Mouse (Mus musculus): ENCODE measurements around the gene Eng. TPM values are rescaled to one million over a fixed set of nuclear protein-coding genes. Genes with fewer than 3 reads are reported as not detected.

The Eng gene
- polyA plus RNA-seq, 1 experiment from 2014 or later: 82.1 TPM

- H3K36me3 ChIP-seq: peaks cover 51% of the 10 kb centered on the region
- ATAC-seq (replicated peaks; ENCODE audit: low FRiP score): no peak
- no peaks in the 10 kb centered on the region; the same call in 1 of the 2 replicates for H3K9me3 ChIP-seq (replicated peaks)
- no peak overlapping the region for H3K4me3 ChIP-seq (replicated peaks)
- H3K4me2 ChIP-seq: no peak overlapping the region
- H3K27me3 ChIP-seq: no peaks in the 10 kb centered on the region
- 72% methylated on average over 9 of the region's 9 CpGs for WGBS
- no peak overlapping the region for H3K9ac ChIP-seq
- H3K27ac ChIP-seq: no peak overlapping the region
- 0 out of 2 replicates have a peak, but pooled peaks cover 5% of the 10 kb centered on the region for H3K4me1 ChIP-seq
Measured at GRCm38 (mm10) chr2:32671907-32672595, 25.7 kb downstream of the Eng start.

GRCm38 (mm10) chr2:32673176-32673917, 27.0 kb downstream of the Eng start:
- no peaks in the 10 kb centered on the region for H3K27me3 ChIP-seq
- H3K4me3 ChIP-seq (replicated peaks): no peak overlapping the region
- ATAC-seq (replicated peaks; ENCODE audit: low FRiP score): 0 out of 2 replicates have a peak, but pooled peaks have one; percentile 26
- H3K9me3 ChIP-seq (replicated peaks): no peaks in the 10 kb centered on the region; the same call in 1 of the 2 replicates
- 70% methylated on average over 16 of the region's 16 CpGs for WGBS
- no peak overlapping the region for H3K9ac ChIP-seq
- H3K4me1 ChIP-seq: 0 out of 2 replicates have a peak, but pooled peaks cover 2% of the 10 kb centered on the region
- H3K4me2 ChIP-seq: no peak overlapping the region
- no peak overlapping the region for H3K27ac ChIP-seq
- H3K36me3 ChIP-seq: peaks cover 58% of the 10 kb centered on the region

GRCm38 (mm10) chr2:32676821-32677220, 30.4 kb downstream of the Eng start:
- H3K4me1 ChIP-seq: peaks cover 15% of the 10 kb centered on the region
- no peak overlapping the region for H3K4me2 ChIP-seq
- no peak overlapping the region for H3K4me3 ChIP-seq (replicated peaks)
- no peaks in the 10 kb centered on the region for H3K27me3 ChIP-seq
- ATAC-seq (replicated peaks; ENCODE audit: low FRiP score): no peak
- H3K9me3 ChIP-seq (replicated peaks): no peaks in the 10 kb centered on the region; the same call in 1 of the 2 replicates
- 90% methylated on average over 3 of the region's 3 CpGs for WGBS
- no peak overlapping the region for H3K9ac ChIP-seq
- H3K36me3 ChIP-seq: peaks cover 54% of the 10 kb centered on the region
- H3K27ac ChIP-seq: no peak overlapping the region

GRCm38 (mm10) chr2:32677683-32678082, 31.3 kb downstream of the Eng start:
- ATAC-seq (replicated peaks; ENCODE audit: low FRiP score): no peak
- 84% methylated on average over 7 of the region's 7 CpGs for WGBS
- no peaks in the 10 kb centered on the region for H3K27me3 ChIP-seq
- peaks cover 18% of the 10 kb centered on the region for H3K4me1 ChIP-seq
- H3K9ac ChIP-seq: no peak overlapping the region
- no peak overlapping the region for H3K4me3 ChIP-seq (replicated peaks)
- no peak overlapping the region for H3K4me2 ChIP-seq
- peaks cover 60% of the 10 kb centered on the region for H3K36me3 ChIP-seq
- no peak overlapping the region for H3K27ac ChIP-seq
- no peaks in the 10 kb centered on the region; the same call in 1 of the 2 replicates for H3K9me3 ChIP-seq (replicated peaks)

- H3K9ac ChIP-seq: no peak overlapping the region
- H3K36me3 ChIP-seq: peaks cover 66% of the 10 kb centered on the region
- no peak overlapping the region for H3K4me3 ChIP-seq (replicated peaks)
- no peak overlapping the region for H3K4me2 ChIP-seq
- no peaks in the 10 kb centered on the region for H3K27me3 ChIP-seq
- peak overlapping the region; percentile 20; the same call in 1 of the 2 replicates for H3K27ac ChIP-seq
- 29% methylated on average over 7 of the region's 7 CpGs for WGBS
- no peaks in the 10 kb centered on the region; the same call in 1 of the 2 replicates for H3K9me3 ChIP-seq (replicated peaks)
- ATAC-seq (replicated peaks; ENCODE audit: low FRiP score): no peak
- H3K4me1 ChIP-seq: peaks cover 15% of the 10 kb centered on the region
Measured at GRCm38 (mm10) chr2:32680051-32680451, 33.7 kb downstream of the Eng start.

GRCm38 (mm10) chr2:32680961-32681650, 34.7 kb downstream of the Eng start:
- Histone ChIP-seq H3K36me3 (peaks cover 66% of the 10 kb centered on the region), H3K9ac (no peak overlapping the region), H3K4me2 (no peak overlapping the region), H3K4me3 (replicated peaks) (no peak overlapping the region), H3K4me1 (peaks cover 15% of the 10 kb centered on the region), H3K27ac (no peak overlapping the region), H3K27me3 (no peaks in the 10 kb centered on the region), H3K9me3 (replicated peaks) (no peaks in the 10 kb centered on the region; the same call in 1 of the 2 replicates)
- WGBS: 85% methylated on average over 19 of the region's 19 CpGs
- 0 out of 2 replicates have a peak, but pooled peaks have one; percentile 14 for ATAC-seq (replicated peaks; ENCODE audit: low FRiP score)

GRCm38 (mm10) chr2:32681754-32682153, 35.4 kb downstream of the Eng start:
- H3K4me2 ChIP-seq: no peak overlapping the region
- WGBS: 69% methylated on average over 6 of the region's 6 CpGs
- no peak overlapping the region for H3K4me3 ChIP-seq (replicated peaks)
- no peak for ATAC-seq (replicated peaks; ENCODE audit: low FRiP score)
- H3K27me3 ChIP-seq: no peaks in the 10 kb centered on the region
- H3K9ac ChIP-seq: no peak overlapping the region
- no peak overlapping the region for H3K27ac ChIP-seq
- peaks cover 69% of the 10 kb centered on the region for H3K36me3 ChIP-seq
- no peaks in the 10 kb centered on the region for H3K9me3 ChIP-seq (replicated peaks)
- H3K4me1 ChIP-seq: peaks cover 15% of the 10 kb centered on the region

GRCm38 (mm10) chr2:32682721-32683417, 36.5 kb downstream of the Eng start:
- 0 out of 2 replicates have a peak overlapping the region, but pooled peaks have one; percentile 41 for H3K27ac ChIP-seq
- H3K4me2 ChIP-seq: no peak overlapping the region
- WGBS: 80% methylated on average over 14 of the region's 14 CpGs
- no peak for ATAC-seq (replicated peaks; ENCODE audit: low FRiP score)
- H3K4me1 ChIP-seq: peaks cover 15% of the 10 kb centered on the region
- H3K27me3 ChIP-seq: no peaks in the 10 kb centered on the region
- H3K36me3 ChIP-seq: peaks cover 72% of the 10 kb centered on the region
- H3K4me3 ChIP-seq (replicated peaks): no peak overlapping the region
- no peak overlapping the region for H3K9ac ChIP-seq
- H3K9me3 ChIP-seq (replicated peaks): no peaks in the 10 kb centered on the region

GRCm38 (mm10) chr2:32683701-32684100, 37.3 kb downstream of the Eng start:
- H3K27me3 ChIP-seq: no peaks in the 10 kb centered on the region

GRCm38 (mm10) chr2:32684681-32685428, 38.5 kb downstream of the Eng start:
- WGBS: 89% methylated on average over 15 of the region's 15 CpGs
- H3K36me3 ChIP-seq: peaks cover 75% of the 10 kb centered on the region
- no peak for ATAC-seq (replicated peaks; ENCODE audit: low FRiP score)
- H3K9me3 ChIP-seq (replicated peaks): no peaks in the 10 kb centered on the region
- H3K4me1 ChIP-seq: peaks cover 14% of the 10 kb centered on the region
- H3K9ac ChIP-seq: no peak overlapping the region
- no peak overlapping the region for H3K27ac ChIP-seq
- no peaks in the 10 kb centered on the region for H3K27me3 ChIP-seq
- H3K4me3 ChIP-seq (replicated peaks): no peak overlapping the region
- H3K4me2 ChIP-seq: no peak overlapping the region

More at GRCm38 (mm10) chr2:32683701-32684100, 37.3 kb downstream of the Eng start:
- Histone ChIP-seq H3K36me3 (peaks cover 78% of the 10 kb centered on the region), H3K9me3 (replicated peaks) (no peaks in the 10 kb centered on the region), H3K27ac (no peak overlapping the region), H3K4me2 (no peak overlapping the region), H3K9ac (no peak overlapping the region), H3K4me1 (peaks cover 15% of the 10 kb centered on the region), H3K4me3 (replicated peaks) (no peak overlapping the region)
- no peak for ATAC-seq (replicated peaks; ENCODE audit: low FRiP score)
- 83% methylated on average over 10 of the region's 10 CpGs for WGBS

- Histone ChIP-seq H3K9me3 (replicated peaks) (no peaks in the 10 kb centered on the region), H3K27ac (no peak overlapping the region), H3K4me1 (peaks cover 13% of the 10 kb centered on the region), H3K4me2 (no peak overlapping the region), H3K9ac (no peak overlapping the region), H3K27me3 (no peaks in the 10 kb centered on the region), H3K4me3 (replicated peaks) (no peak overlapping the region), H3K36me3 (peaks cover 75% of the 10 kb centered on the region)
- WGBS: 93% methylated on average over 3 of the region's 3 CpGs
- no peak for ATAC-seq (replicated peaks; ENCODE audit: low FRiP score)
Measured at GRCm38 (mm10) chr2:32685807-32686206, 39.4 kb downstream of the Eng start.
